Mouse (Mus musculus): ENCODE data around the gene Dpf3. TPM values are rescaled to one million over a fixed set of nuclear protein-coding genes. Genes with fewer than 3 reads are reported as not detected.

The Dpf3 gene
- polyA plus RNA-seq, 1 experiment from 2014 or later = 3.0 TPM

DNA sequence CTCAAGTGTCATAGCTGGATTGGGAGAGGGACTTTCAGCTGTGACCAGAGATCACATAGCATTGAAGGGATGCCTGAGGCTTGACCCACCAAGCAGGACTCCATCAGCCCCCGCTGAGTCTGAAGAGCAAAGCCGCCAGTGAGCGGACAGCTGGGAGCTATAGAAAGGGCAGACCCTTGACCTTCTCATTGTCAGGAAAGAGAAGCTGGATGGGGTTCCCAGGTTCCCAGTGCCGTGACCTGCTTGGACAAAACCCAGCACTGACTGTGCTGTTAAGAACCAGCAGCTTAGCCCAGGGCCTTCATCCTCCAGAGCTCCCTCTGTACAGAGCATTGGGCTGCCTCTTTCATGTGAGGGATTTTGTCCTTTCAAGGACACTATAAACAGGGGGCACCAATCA is 260.5 kb downstream of the Dpf3 start:
- Histone ChIP-seq H3K27me3 (no peaks in the 10 kb centered on the region), H3K36me3 (no peaks in the 10 kb centered on the region)
- WGBS = 42% methylated on average over 4 of the region's 4 CpGs

DNA sequence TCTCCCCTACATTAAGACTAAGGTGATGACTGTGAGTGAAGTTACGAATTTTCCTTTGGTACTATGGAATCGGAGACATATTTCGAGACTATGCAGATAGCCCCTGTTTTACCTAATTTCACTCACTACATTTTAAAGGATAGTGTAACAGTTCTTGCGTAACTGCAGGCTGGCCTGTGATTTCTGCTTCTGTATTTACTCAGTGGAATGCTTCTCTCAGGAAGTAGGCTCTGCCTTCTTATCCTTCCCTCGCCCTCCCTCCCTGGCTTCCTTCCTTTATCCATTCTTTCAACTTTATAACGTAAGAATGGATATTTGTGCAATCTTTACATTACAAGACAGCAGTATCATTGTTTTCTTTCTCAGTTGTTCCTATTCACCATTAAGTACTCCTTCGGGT is 266.6 kb downstream of the Dpf3 start:
- H3K4me1 ChIP-seq = no peaks in the 10 kb centered on the region
- H3K9ac ChIP-seq = no peak overlapping the region
- 70% methylated on average over 7 of the region's 7 CpGs for WGBS
- no peak overlapping the region for H3K27ac ChIP-seq
- no peak overlapping the region for H3K4me3 ChIP-seq
- no peaks in the 10 kb centered on the region for H3K9me3 ChIP-seq
- ATAC-seq (ENCODE audit: insufficient number of reproducible peaks, insufficient read depth, low FRiP score, low TSS enrichment, low read depth) = no peak
- no peaks in the 10 kb centered on the region for H3K36me3 ChIP-seq
- no peak overlapping the region for H3K4me2 ChIP-seq
- no peaks in the 10 kb centered on the region for H3K27me3 ChIP-seq

More for the DNA sequence above, 260.5 kb downstream of the Dpf3 start:
- no peak for ATAC-seq (ENCODE audit: insufficient number of reproducible peaks, insufficient read depth, low FRiP score, low TSS enrichment, low read depth)
- Histone ChIP-seq H3K27ac (no peak overlapping the region), H3K4me1 (no peaks in the 10 kb centered on the region), H3K4me3 (no peak overlapping the region), H3K9ac (no peak overlapping the region), H3K9me3 (0 out of 2 replicates have a peak, but pooled peaks cover 3% of the 10 kb centered on the region), H3K4me2 (no peak overlapping the region)

DNA sequence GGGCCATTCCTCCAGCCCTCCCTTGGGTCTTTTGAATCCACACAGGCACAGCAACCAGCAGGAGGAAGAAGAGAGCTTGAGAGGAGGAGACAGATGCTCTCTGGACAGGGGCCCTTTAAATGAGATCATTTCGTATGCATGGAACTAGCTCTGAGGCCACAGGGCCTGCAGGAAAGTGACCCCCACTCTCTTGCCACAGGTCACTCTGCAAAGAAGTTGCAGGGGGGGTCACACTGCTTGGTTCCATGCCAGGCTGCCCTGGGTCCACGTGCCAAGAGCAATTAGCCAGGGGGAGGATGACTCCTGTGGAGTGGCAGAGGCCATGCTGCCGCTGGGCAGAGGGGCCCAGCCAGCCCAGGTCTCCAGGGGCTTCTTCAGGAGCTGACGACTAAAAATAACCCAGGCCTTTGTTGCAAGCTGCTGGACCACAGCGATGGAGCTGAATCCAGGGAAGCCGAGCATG is 273.6 kb downstream of the Dpf3 start:
- no peak overlapping the region for H3K9ac ChIP-seq
- ATAC-seq (ENCODE audit: insufficient number of reproducible peaks, insufficient read depth, low FRiP score, low TSS enrichment, low read depth) = no peak
- H3K27me3 ChIP-seq = no peaks in the 10 kb centered on the region
- H3K4me3 ChIP-seq = no peak overlapping the region
- H3K4me2 ChIP-seq = no peak overlapping the region
- H3K36me3 ChIP-seq = no peaks in the 10 kb centered on the region
- H3K4me1 ChIP-seq = peaks cover 25% of the 10 kb centered on the region
- H3K9me3 ChIP-seq = no peaks in the 10 kb centered on the region
- WGBS = 30% methylated on average over 6 of the region's 6 CpGs
- H3K27ac ChIP-seq = no peak overlapping the region

DNA sequence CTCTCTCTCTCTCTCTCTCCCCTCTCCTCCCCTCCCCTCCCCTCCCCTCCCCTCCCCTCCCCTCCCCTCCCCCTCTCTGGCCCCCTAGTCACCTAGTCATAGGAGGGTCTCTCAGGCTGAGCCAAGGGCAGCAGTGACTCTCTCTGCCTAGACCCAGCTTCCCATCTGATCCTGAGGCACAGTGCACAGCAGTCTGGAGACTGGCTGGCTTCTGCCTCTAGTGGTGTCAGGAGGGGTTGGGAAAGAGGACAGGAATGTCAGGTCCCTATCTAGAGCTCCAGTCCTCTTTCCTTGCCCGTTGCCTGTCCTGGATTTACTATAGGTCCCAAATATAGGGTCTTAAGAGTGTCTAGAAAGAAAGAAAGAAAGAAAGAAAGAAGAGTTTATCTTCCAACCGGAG is 275.5 kb downstream of the Dpf3 start:
- no peaks in the 10 kb centered on the region for H3K27me3 ChIP-seq
- WGBS = 69% methylated on average over 2 of the region's 2 CpGs
- no peak overlapping the region for H3K9ac ChIP-seq
- no peak overlapping the region for H3K4me3 ChIP-seq
- H3K9me3 ChIP-seq = no peaks in the 10 kb centered on the region
- no peak for ATAC-seq (ENCODE audit: insufficient number of reproducible peaks, insufficient read depth, low FRiP score, low TSS enrichment, low read depth)
- peaks cover 32% of the 10 kb centered on the region for H3K4me1 ChIP-seq
- no peak overlapping the region for H3K4me2 ChIP-seq
- H3K36me3 ChIP-seq = no peaks in the 10 kb centered on the region
- H3K27ac ChIP-seq = no peak overlapping the region

DNA sequence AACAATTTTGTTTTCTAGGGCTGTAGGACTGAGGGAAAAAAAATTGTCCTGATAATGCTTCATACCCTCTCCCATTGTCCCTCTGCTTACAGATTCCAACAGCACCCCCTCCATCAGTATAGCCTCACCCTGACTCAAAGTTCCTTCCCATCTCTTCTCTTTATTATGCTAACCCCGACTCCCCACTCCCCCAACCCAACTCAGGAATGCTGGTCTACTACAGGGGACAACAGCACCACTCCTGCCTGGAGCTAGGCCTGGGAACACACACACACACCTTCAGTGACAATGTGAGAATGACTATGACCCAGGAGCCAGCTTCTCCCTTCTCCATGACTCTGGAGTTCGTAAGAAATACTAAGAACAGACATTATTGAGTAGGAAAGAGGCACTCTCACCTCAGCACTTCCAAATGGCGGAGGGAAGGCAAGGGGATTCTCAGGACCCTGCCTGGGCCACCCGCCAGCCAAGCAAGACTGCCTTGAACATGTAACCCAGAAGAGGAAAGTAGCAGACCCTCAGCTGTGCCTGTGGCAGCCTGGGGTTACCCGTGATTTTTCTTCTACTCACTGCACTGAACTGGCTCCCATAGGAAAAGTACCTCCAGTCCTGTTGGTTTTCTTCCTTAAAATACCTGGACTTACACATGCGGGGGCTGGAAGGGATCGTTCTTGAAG is 276.2 kb downstream of the Dpf3 start:
- H3K9me3 ChIP-seq = no peaks in the 10 kb centered on the region
- no peak overlapping the region for H3K9ac ChIP-seq
- no peak overlapping the region for H3K4me2 ChIP-seq
- H3K4me3 ChIP-seq = no peak overlapping the region
- no peaks in the 10 kb centered on the region for H3K27me3 ChIP-seq
- H3K36me3 ChIP-seq = no peaks in the 10 kb centered on the region
- no peak overlapping the region for H3K27ac ChIP-seq
- ATAC-seq (ENCODE audit: insufficient number of reproducible peaks, insufficient read depth, low FRiP score, low TSS enrichment, low read depth) = no peak
- H3K4me1 ChIP-seq = peaks cover 32% of the 10 kb centered on the region
- 72% methylated on average over 7 of the region's 7 CpGs for WGBS

DNA sequence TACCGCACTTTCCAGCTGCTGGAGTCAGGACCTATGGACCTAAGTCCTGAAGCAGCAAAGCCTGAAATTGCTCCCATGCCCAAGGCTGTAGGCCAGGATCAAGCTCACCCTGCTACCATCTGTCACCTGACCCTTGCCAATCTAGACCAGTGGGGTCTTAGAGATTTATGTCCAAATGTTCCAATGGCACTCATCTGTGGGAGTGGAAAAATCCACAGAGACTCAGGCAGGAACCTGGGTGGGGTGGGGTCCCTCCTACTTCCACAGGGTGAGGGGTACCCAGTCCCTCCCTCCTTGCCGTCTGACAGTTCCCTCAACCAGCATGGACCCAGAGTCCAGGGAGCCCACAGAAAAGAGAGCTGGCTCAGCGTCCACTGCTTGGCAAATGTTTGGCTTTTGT is 276.8 kb downstream of the Dpf3 start:
- H3K36me3 ChIP-seq = no peaks in the 10 kb centered on the region
- no peak overlapping the region for H3K4me3 ChIP-seq
- no peak overlapping the region for H3K27ac ChIP-seq
- ATAC-seq (ENCODE audit: insufficient number of reproducible peaks, insufficient read depth, low FRiP score, low TSS enrichment, low read depth) = no peak
- H3K4me1 ChIP-seq = peaks cover 32% of the 10 kb centered on the region
- no peaks in the 10 kb centered on the region for H3K9me3 ChIP-seq
- no peaks in the 10 kb centered on the region for H3K27me3 ChIP-seq
- H3K4me2 ChIP-seq = no peak overlapping the region
- WGBS = 82% methylated on average over 3 of the region's 3 CpGs
- no peak overlapping the region for H3K9ac ChIP-seq

DNA sequence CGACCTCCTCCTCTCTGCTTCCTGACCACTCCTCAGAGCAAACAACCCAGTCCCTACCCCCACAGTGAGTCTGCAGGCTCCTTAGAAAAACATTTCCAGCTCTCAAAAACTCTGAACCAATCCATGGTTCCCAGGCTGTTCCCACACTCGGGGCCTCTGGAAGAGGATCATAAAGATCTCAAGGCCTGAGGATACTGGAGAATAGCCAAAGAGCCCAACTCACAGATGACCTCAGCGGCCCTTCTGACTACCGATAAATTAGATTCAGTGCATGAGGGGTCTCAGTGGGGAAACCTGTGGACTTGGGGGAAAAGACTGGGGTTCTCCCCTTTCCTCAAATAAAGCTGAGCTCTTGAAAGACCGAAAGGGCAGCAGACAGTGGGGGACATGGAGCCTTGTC is 277.2 kb downstream of the Dpf3 start:
- H3K4me3 ChIP-seq = no peak overlapping the region
- 61% methylated on average over 5 of the region's 5 CpGs for WGBS
- no peaks in the 10 kb centered on the region for H3K27me3 ChIP-seq
- peaks cover 32% of the 10 kb centered on the region for H3K4me1 ChIP-seq
- ATAC-seq (ENCODE audit: insufficient number of reproducible peaks, insufficient read depth, low FRiP score, low TSS enrichment, low read depth) = no peak
- no peak overlapping the region; the same call in 1 of the 2 replicates for H3K27ac ChIP-seq
- no peaks in the 10 kb centered on the region for H3K36me3 ChIP-seq
- no peak overlapping the region for H3K4me2 ChIP-seq
- no peaks in the 10 kb centered on the region for H3K9me3 ChIP-seq
- H3K9ac ChIP-seq = no peak overlapping the region

DNA sequence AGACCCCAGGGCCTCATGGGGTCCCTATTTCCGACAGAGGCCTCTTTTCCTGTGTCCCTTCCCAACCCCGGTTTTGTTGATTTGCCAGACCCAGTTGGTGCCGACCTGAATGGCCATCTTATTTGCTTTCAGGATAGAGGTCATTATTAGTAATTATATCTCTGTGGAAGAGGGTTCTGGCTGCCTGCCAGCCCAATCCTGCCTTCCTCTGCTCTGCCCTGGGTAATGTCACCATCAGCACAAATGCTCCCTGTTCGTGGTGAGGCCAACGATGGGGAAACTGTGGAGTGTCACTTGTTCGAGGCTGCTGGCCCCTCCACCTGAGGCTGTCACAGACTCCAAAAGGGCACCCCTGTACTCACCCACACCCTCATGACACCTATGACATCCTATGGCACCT is 278.1 kb downstream of the Dpf3 start:
- Histone ChIP-seq H3K9me3 (no peaks in the 10 kb centered on the region), H3K27me3 (no peaks in the 10 kb centered on the region), H3K4me1 (peaks cover 31% of the 10 kb centered on the region), H3K4me3 (no peak overlapping the region), H3K27ac (no peak overlapping the region), H3K9ac (no peak overlapping the region), H3K4me2 (no peak overlapping the region), H3K36me3 (no peaks in the 10 kb centered on the region)
- 39% methylated on average over 6 of the region's 6 CpGs for whole genome bisulfite sequencing
- no peak for ATAC-seq (ENCODE audit: insufficient number of reproducible peaks, insufficient read depth, low FRiP score, low TSS enrichment, low read depth)

DNA sequence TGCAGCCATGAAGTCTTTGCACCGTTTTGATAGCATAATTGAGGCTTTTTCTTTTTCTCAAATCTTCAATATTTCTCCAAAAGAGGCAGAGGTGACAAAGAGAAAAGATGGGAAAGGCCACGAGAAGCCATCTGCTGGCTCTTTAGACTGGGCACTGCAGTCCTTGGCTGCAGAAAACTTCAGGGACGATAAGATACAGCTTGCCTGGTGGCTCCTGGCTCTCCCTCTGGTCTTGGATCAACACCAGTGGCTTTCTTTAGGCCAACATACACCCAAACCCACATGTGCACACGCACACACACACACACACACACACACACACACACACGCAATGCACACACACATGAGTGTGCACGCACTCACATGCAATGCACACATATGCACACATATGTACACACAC is 278.7 kb downstream of the Dpf3 start:
- Histone ChIP-seq H3K27me3 (no peaks in the 10 kb centered on the region), H3K9ac (no peak overlapping the region), H3K4me2 (no peak overlapping the region), H3K36me3 (no peaks in the 10 kb centered on the region), H3K27ac (no peak overlapping the region), H3K9me3 (no peaks in the 10 kb centered on the region), H3K4me3 (no peak overlapping the region), H3K4me1 (peaks cover 25% of the 10 kb centered on the region)
- ATAC-seq (ENCODE audit: insufficient number of reproducible peaks, insufficient read depth, low FRiP score, low TSS enrichment, low read depth) = no peak
- 74% methylated on average over 6 of the region's 6 CpGs for WGBS

DNA sequence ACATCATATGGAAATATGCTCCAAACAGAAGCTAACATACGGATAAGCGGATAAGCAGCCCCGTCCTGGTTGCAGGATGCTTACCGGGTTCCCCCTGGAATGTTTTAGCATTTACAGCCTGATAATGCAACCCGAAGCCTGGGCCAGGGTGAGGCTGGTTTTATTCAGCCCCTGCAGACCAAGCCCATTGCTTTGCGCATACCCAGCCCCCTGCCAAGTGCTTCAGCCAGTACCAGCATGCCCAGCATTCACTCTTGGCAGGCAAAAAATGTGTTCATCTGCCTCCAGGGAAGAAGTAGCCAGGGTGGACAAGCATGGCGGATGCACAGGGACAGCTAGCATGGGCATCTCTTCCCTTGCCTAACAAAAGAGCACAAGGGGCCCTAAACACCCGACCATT is 279.5 kb downstream of the Dpf3 start:
- Histone ChIP-seq H3K9me3 (no peaks in the 10 kb centered on the region), H3K4me3 (no peak overlapping the region), H3K27me3 (no peaks in the 10 kb centered on the region), H3K36me3 (no peaks in the 10 kb centered on the region), H3K27ac (no peak overlapping the region), H3K4me1 (peaks cover 25% of the 10 kb centered on the region), H3K9ac (no peak overlapping the region), H3K4me2 (no peak overlapping the region)
- no peak for ATAC-seq (ENCODE audit: insufficient number of reproducible peaks, insufficient read depth, low FRiP score, low TSS enrichment, low read depth)
- 48% methylated on average over 8 of the region's 8 CpGs for WGBS

DNA sequence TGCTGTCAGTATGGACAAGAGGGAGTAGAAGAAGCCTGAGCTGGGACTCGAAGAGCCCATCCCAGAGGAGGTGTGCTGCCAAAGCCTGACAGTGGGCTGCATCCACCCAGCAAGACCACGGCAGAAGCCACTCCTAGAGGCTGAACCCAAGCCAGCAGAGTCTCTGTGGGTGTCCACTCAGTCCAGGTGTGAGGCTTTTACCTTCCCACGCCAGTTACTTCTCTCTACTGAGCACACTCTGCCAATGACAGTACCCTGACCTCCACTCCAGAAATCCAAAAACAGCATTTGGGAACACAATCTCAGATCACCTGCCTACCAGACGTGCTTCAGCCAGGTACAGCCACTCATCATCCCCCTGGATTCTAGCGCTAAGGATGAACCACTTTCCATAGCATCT is 280.0 kb downstream of the Dpf3 start:
- H3K4me1 ChIP-seq = peaks cover 25% of the 10 kb centered on the region
- H3K4me2 ChIP-seq = no peak overlapping the region
- no peak for ATAC-seq (ENCODE audit: insufficient number of reproducible peaks, insufficient read depth, low FRiP score, low TSS enrichment, low read depth)
- H3K9ac ChIP-seq = no peak overlapping the region
- no peaks in the 10 kb centered on the region for H3K27me3 ChIP-seq
- H3K4me3 ChIP-seq = no peak overlapping the region
- no peaks in the 10 kb centered on the region for H3K36me3 ChIP-seq
- 78% methylated on average over 5 of the region's 5 CpGs for WGBS
- H3K9me3 ChIP-seq = no peaks in the 10 kb centered on the region
- no peak overlapping the region for H3K27ac ChIP-seq

DNA sequence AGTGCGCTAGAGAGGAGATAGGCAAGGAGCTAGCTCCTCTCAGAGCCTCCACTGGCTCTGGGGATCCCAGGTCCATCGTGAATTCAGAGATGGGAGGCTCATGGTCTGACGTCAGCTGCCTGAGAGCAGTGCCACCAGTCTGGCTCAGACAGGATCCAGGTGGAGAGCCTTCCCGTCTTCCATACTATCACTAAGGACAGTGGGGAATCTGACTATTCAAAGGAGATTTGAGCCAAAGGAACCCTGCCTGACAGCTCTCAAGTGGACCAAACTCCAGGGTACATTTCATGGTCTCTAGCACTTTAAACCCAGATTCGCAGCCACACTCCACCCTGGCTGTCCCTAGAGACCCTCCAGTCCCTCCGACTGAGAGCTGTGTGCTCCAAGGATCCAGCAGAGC is 280.6 kb downstream of the Dpf3 start:
- no peak for ATAC-seq (ENCODE audit: insufficient number of reproducible peaks, insufficient read depth, low FRiP score, low TSS enrichment, low read depth)
- Histone ChIP-seq H3K36me3 (no peaks in the 10 kb centered on the region), H3K27me3 (no peaks in the 10 kb centered on the region), H3K4me1 (peaks cover 30% of the 10 kb centered on the region), H3K4me3 (no peak overlapping the region), H3K4me2 (no peak overlapping the region), H3K27ac (no peak overlapping the region), H3K9ac (no peak overlapping the region), H3K9me3 (no peaks in the 10 kb centered on the region)
- WGBS = 67% methylated on average over 6 of the region's 6 CpGs
